Mouse (Mus musculus) heart, embryonic 12.5 days (tissue): ENCODE data around the gene AU022252. TPM values are rescaled to one million over a fixed set of nuclear protein-coding genes. Genes with fewer than 3 reads are reported as not detected.
A peak's percentile ranks its signal among the peaks of the same experiment; 100 is the strongest.

Experiments
- ATAC-seq: fragments of 200-750 bp; cut with Nextera tagmentation; 2 replicates; pipeline ENCODE4 v1.8.0; 2017; ENCODE audit warnings: moderate TSS enrichment, moderate library complexity; ENCODE audit not compliant: insufficient number of reproducible peaks, low FRiP score
- H3K27ac ChIP-seq: fragments of 300-500 bp; sonication (generic); 2 replicates; pipeline ENCODE4 v1.5.1; 2016; ENCODE audit warnings: mild to moderate bottlenecking, moderate library complexity; ENCODE audit not compliant: poor library complexity, severe bottlenecking
- H3K27me3 ChIP-seq: fragments of 300-500 bp; sonication (generic); replicated peaks from 2 replicates; pipeline ENCODE4 v1.6.1; 2016; ENCODE audit warnings: mild to moderate bottlenecking, moderate library complexity
- H3K36me3 ChIP-seq: fragments of 300-500 bp; sonication (generic); 2 replicates; pipeline ENCODE4 v1.6.1; 2016; ENCODE audit warnings: mild to moderate bottlenecking, moderate library complexity
- H3K4me1 ChIP-seq: fragments of 300-500 bp; sonication (generic); replicated peaks from 2 replicates; pipeline ENCODE4 v1.6.1; 2016; ENCODE audit warnings: mild to moderate bottlenecking
- H3K4me2 ChIP-seq: fragments of 300-500 bp; sonication (generic); 2 replicates; pipeline ENCODE4 v1.6.1; 2016; ENCODE audit warnings: mild to moderate bottlenecking, moderate library complexity
- H3K4me3 ChIP-seq: fragments of 300-500 bp; sonication (generic); 2 replicates; pipeline ENCODE4 v1.5.1; 2016; ENCODE audit warnings: mild to moderate bottlenecking
- H3K9ac ChIP-seq: fragments of 300-500 bp; sonication (generic); 2 replicates; pipeline ENCODE4 v1.6.1; 2016; ENCODE audit warnings: mild to moderate bottlenecking, moderate library complexity
- H3K9me3 ChIP-seq: fragments of 300-500 bp; sonication (generic); replicated peaks from 2 replicates; pipeline ENCODE4 v1.6.1; 2016; ENCODE audit warnings: mild to moderate bottlenecking, moderate library complexity
- WGBS: fragments of 180-500 bp; shearing (Covaris S2); methylation state at CpG from one replicate; pipeline ENCODE4 v1.1.7; 2016; 5-methylcytosine and 5-hydroxymethylcytosine counted together
- polyA plus RNA-seq: library from polyadenylated mRNA; unstranded; fragments of >200 nt; fragmentation: Nextera tagmentation; extraction: Ambion mirVana; gene quantifications from 2 replicates; pipeline ENCODE4 v1.2.1, GENCODE M21; 2016

The AU022252 gene
- polyA plus RNA-seq, 1 experiment from 2014 or later, result 27.8 TPM

DNA sequence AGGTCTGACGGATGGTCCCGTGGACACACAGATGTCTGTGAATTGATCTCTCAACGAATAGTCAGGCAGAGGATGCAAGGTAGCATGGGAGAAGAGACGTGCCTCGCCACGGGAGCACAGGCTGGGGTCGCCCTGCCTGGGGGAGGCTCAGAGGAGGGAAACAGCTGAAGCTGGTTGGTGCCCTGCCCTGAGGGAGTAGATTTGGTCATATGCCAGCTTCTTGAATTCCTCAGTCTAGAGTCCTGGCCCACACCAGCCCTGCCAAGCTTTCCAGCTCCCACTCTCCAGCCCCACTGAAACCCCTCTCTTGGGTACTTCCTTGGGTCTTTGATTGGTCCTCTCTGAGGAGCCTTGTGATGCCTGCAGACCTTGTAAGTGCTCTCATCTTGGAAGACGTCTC lies 15.8 kb downstream of the AU022252 start:
- no peaks in the 10 kb centered on the region for H3K9me3 ChIP-seq
- 80% methylated on average over 8 of the region's 8 CpGs for WGBS
- ATAC-seq, result peak; percentile 30; the same call in 1 of the 2 replicates
- H3K4me1 ChIP-seq, result peaks cover 12% of the 10 kb centered on the region; the same call in 1 of the 2 replicates
- no peak overlapping the region for H3K27ac ChIP-seq
- H3K4me2 ChIP-seq, result no peak overlapping the region
- no peaks in the 10 kb centered on the region for H3K27me3 ChIP-seq
- peaks cover 3% of the 10 kb centered on the region; the same call in 1 of the 2 replicates for H3K36me3 ChIP-seq
- H3K4me3 ChIP-seq, result no peak overlapping the region
- no peak overlapping the region for H3K9ac ChIP-seq

- H3K9me3 ChIP-seq, result no peaks in the 10 kb centered on the region
- peaks cover 4% of the 10 kb centered on the region for H3K4me1 ChIP-seq
- no peak overlapping the region for H3K27ac ChIP-seq
- peak; percentile 70 for ATAC-seq
- WGBS, result 14% methylated on average over 8 of the region's 8 CpGs
- H3K4me3 ChIP-seq, result no peak overlapping the region
- no peaks in the 10 kb centered on the region for H3K27me3 ChIP-seq
- H3K4me2 ChIP-seq, result no peak overlapping the region
- H3K36me3 ChIP-seq, result peaks cover 22% of the 10 kb centered on the region
- no peak overlapping the region for H3K9ac ChIP-seq
Observed at GRCm38 (mm10) chr4:119204672-119205071, 27.8 kb downstream of the AU022252 start.

DNA sequence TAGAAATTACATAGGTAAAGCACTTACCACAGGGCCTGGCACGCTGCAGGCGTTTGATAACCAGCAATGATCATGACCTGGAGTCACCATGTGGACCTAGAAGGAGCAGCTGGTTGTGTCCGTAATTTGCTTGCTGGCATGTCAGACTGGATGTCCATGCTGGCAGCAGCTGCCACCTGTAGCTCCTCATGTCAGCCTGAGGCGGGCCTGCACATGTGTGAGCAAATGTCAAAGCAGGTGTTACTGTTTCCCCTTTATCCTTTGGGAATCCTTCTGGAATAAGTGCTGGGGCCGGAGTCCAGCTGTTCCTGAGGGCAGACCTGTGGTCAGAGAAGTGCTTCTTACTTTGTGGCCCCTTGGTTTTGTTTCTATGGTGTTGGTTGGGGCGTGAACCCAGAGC lies 34.4 kb downstream of the AU022252 start:
- H3K4me1 ChIP-seq, result peaks cover 25% of the 10 kb centered on the region
- no peak overlapping the region for H3K4me3 ChIP-seq
- H3K9ac ChIP-seq, result no peak overlapping the region
- H3K27ac ChIP-seq, result no peak overlapping the region
- no peaks in the 10 kb centered on the region for H3K9me3 ChIP-seq
- no peak for ATAC-seq
- peaks cover 33% of the 10 kb centered on the region for H3K36me3 ChIP-seq
- 85% methylated on average over 6 of the region's 6 CpGs for WGBS
- H3K27me3 ChIP-seq, result no peaks in the 10 kb centered on the region
- peak overlapping the region; percentile 7; the same call in 1 of the 2 replicates for H3K4me2 ChIP-seq

GRCm38 (mm10) chr4:119195582-119196320 lies 36.8 kb downstream of the AU022252 start:
- H3K4me3 ChIP-seq, result peak overlapping the region; percentile 84
- H3K27ac ChIP-seq, result peak overlapping the region; percentile 54
- peaks cover 22% of the 10 kb centered on the region for H3K36me3 ChIP-seq
- 11% methylated on average over 18 of the region's 18 CpGs for WGBS
- ATAC-seq, result peak; percentile 57
- no peaks in the 10 kb centered on the region for H3K27me3 ChIP-seq
- H3K4me2 ChIP-seq, result peak overlapping the region; percentile 80
- H3K9me3 ChIP-seq, result no peaks in the 10 kb centered on the region
- peaks cover 25% of the 10 kb centered on the region for H3K4me1 ChIP-seq
- peak overlapping the region; percentile 82 for H3K9ac ChIP-seq

DNA sequence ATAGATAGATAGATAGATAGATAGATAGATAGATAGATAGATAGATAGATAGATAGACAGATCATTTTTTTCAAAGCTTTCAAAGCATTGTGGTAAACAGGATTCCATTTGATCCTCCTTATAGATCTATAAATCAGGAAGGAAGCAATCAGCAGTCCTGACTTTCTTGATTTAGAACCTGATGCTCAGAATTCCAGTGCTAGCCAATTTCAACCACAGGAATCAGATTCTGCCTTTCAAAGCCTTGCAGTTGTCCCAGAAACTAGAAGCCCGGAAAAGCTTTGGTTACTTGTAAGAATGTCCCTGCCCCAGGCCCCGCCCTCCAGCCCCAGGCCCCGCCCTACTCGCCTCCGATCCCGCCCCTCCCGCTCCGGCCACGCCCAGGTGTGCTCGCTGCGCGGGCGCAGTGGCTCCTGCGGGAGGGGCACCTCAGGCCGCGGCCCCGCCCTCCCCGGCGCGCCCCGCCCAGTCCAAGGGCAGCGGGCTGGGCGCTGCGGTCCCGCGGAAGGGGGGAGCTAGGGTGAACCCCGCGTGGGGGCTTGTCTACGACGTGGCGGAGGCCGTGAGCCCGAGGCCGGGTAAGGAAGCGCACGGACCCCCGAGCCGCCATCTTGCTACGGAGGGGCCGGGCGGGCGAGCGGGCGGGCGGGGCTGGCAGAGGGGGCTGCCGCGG lies 37.5 kb downstream of the AU022252 start, which contains the start of gene Svbp:
TSS of gene Svbp (plus strand) at position 398 of the 673 bp plus-strand sequence.
- peak within 1 kb of the TSS; percentile 54 for H3K27ac ChIP-seq
- ATAC-seq, result peak; percentile 96
- no peaks in the 10 kb centered on the region for H3K27me3 ChIP-seq
- peak within 1 kb of the TSS; percentile 82 for H3K9ac ChIP-seq
- H3K4me2 ChIP-seq, result peak within 1 kb of the TSS; percentile 80
- H3K36me3 ChIP-seq, result peaks cover 15% of the 10 kb centered on the region
- peak within 1 kb of the TSS; percentile 84 for H3K4me3 ChIP-seq
- WGBS, result under 1% methylated on average over 41 of the region's 47 CpGs
- H3K4me1 ChIP-seq, result peaks cover 25% of the 10 kb centered on the region
- H3K9me3 ChIP-seq, result no peaks in the 10 kb centered on the region

DNA sequence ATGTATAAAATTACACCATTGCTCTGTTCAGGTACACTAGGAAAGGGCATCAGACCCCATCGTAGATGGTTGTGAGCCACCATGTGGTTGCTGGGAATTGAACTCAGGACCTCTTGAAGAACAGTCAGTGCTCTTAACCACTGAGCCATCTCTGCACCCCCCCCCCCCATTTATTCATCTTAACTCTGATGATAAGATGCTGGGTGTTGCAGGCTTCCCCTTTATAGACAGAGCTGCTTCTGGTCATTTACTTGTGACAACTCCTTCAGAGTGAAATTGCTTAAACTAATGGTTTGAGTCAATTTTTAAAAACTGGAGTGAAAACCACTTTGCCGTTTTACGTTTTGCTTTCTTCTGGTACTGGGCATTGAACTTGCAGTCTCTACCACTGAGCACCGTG lies 39.8 kb downstream of the AU022252 start:
- H3K4me3 ChIP-seq, result no peak overlapping the region
- ATAC-seq, result no peak

DNA sequence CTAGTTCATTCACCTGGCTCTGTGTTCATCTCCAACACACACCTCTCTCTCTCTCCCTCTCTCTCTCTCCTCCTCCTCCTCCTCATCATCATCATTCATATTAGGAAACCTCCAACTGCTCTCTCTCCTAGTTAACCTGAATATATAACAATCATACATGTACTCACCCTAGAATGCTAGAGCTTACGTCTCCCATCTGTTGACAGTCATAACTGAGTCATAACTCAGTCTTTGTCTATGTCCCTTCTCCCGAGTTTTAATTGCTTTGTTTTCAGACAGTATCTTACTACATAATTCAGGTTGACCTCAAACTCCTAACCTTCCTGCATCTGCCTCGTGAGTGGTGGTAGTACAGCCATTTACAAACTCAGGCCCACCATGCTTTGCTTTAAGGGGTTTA lies 41.2 kb downstream of the AU022252 start:
- Histone ChIP-seq H3K27ac (no peak overlapping the region), H3K27me3 (no peaks in the 10 kb centered on the region), H3K4me2 (no peak overlapping the region), H3K9ac (no peak overlapping the region), H3K36me3 (no peaks in the 10 kb centered on the region), H3K4me3 (no peak overlapping the region), H3K4me1 (peaks cover 6% of the 10 kb centered on the region), H3K9me3 (no peaks in the 10 kb centered on the region)
- WGBS, result 64% methylated on average over 3 of the region's 3 CpGs
- ATAC-seq, result no peak

More for the DNA sequence above, 39.8 kb downstream of the AU022252 start:
- Histone ChIP-seq H3K27ac (no peak overlapping the region), H3K9ac (no peak overlapping the region), H3K4me1 (peaks cover 18% of the 10 kb centered on the region), H3K9me3 (no peaks in the 10 kb centered on the region), H3K36me3 (peaks cover 7% of the 10 kb centered on the region), H3K27me3 (no peaks in the 10 kb centered on the region), H3K4me2 (no peak overlapping the region)
- 89% methylated on average over 4 of the region's 4 CpGs for WGBS

- no peak for ATAC-seq
- H3K36me3 ChIP-seq, result no peaks in the 10 kb centered on the region
- H3K27ac ChIP-seq, result peak overlapping the region; percentile 47; the same call in 1 of the 2 replicates
Observed at GRCm38 (mm10) chr4:119190618-119191017, 41.9 kb downstream of the AU022252 start.

DNA sequence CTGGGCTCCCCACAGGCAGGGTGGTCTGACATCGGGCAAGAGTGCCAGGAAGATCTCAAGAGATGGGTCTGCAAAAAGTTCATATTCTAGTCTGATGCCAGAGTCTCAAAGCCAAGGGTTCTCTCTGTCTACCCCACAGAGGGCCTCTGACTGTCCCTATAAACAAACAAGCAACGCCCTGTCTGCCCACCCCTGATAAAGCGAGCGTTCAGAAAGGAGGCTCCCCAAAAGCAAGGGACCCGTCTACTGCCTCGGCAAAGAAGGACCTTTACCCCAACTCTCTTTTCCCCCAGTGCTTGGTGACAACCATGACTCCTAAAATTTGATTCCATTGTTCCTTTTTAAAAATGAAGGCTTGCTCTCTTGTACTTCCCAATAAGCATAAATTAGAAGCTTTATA lies 42.6 kb downstream of the AU022252 start, which contains the start of gene Ermap:
TSS of gene Ermap (minus strand) at position 148 of the 400 bp plus-strand sequence.
- H3K36me3 ChIP-seq, result no peaks in the 10 kb centered on the region
- peak within 1 kb of the TSS; percentile 27 for H3K4me3 ChIP-seq

More at GRCm38 (mm10) chr4:119190618-119191017, 41.9 kb downstream of the AU022252 start:
- Histone ChIP-seq H3K4me1 (peaks cover 3% of the 10 kb centered on the region; the same call in 1 of the 2 replicates), H3K4me2 (0 out of 2 replicates have a peak overlapping the region, but pooled peaks have one; percentile 16), H3K4me3 (no peak overlapping the region), H3K9me3 (no peaks in the 10 kb centered on the region), H3K27me3 (no peaks in the 10 kb centered on the region), H3K9ac (no peak overlapping the region)
- WGBS, result 60% methylated on average over 8 of the region's 8 CpGs

DNA sequence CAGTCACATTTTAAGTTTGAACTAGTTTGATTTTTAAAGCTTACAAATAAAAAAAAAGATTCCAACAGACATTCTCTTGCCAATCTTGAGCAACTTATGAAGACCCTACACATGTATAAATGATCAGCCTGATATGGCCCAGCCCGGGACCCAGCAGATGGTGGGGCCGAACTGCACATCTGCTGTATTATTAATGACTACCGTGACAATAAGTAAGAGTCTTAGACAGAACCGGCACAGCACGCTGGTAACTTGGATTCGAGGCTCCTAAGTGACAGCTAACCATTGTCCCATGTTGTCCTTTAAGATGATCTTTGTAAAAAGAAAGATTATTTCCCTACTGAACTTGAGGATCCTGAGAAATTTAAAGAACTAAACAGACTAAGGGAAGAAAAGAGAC lies 43.1 kb downstream of the AU022252 start:
- H3K9ac ChIP-seq, result no peak overlapping the region
- ATAC-seq, result no peak

More for the DNA sequence above, 42.6 kb downstream of the AU022252 start, which contains the start of gene Ermap:
- H3K4me2 ChIP-seq, result 0 out of 2 replicates have a peak within 1 kb of the TSS, but pooled peaks have one; percentile 16
- H3K27ac ChIP-seq, result peak within 1 kb of the TSS; percentile 47
- no peaks in the 10 kb centered on the region for H3K9me3 ChIP-seq
- no peak within 1 kb of the TSS for H3K9ac ChIP-seq
- peak; percentile 91 for ATAC-seq
- peaks cover 3% of the 10 kb centered on the region; the same call in 1 of the 2 replicates for H3K4me1 ChIP-seq
- 58% methylated on average over 6 of the region's 6 CpGs for WGBS
- no peaks in the 10 kb centered on the region for H3K27me3 ChIP-seq

More for the DNA sequence above, 43.1 kb downstream of the AU022252 start:
- H3K4me1 ChIP-seq, result peaks cover 3% of the 10 kb centered on the region; the same call in 1 of the 2 replicates
- H3K4me2 ChIP-seq, result no peak overlapping the region
- H3K27ac ChIP-seq, result no peak overlapping the region
- no peaks in the 10 kb centered on the region for H3K27me3 ChIP-seq
- no peaks in the 10 kb centered on the region for H3K9me3 ChIP-seq
- H3K36me3 ChIP-seq, result no peaks in the 10 kb centered on the region
- H3K4me3 ChIP-seq, result peak overlapping the region; percentile 27; the same call in 1 of the 2 replicates
- 78% methylated on average over 6 of the region's 6 CpGs for WGBS
